Mouse (Mus musculus): ENCODE data around the gene Nme3.

Nme3 gene

DNA sequence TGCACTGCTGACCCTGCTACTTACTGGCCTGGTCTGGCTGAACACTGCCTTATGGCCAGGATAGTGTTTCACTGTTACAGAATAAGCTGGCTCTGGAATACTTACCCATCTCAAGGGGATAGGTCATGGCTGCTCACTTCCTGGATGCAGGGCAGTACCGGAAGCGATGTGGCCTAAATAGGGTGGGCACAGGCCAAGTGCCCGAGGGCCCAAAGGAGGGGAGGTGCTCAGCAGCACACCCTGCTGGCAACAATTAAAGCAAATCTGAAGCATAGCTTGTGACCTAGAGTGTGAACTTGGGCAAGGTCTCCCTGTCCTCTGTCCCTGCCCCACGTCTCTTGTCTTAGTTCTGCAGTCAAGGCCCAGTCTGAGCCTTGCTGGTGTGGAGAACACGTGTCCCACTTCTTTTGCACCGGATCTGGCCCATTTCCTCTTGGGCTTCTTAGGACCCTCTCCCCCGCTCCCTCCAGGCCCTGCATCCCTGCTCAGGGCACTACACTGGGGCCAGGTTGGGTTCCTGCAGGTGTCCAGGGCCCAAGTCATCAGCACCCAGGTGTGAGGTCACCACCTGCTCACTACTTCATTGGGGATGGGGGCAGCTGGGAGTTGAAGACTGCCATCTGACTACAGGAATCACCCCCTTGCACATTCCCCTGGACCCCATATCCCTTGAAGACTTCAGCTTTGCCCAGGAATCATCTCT, 14.4 kb upstream of the Nme3 start:
- peak in 1 of 2 experiments; percentile 47 for DNase-seq

DNA sequence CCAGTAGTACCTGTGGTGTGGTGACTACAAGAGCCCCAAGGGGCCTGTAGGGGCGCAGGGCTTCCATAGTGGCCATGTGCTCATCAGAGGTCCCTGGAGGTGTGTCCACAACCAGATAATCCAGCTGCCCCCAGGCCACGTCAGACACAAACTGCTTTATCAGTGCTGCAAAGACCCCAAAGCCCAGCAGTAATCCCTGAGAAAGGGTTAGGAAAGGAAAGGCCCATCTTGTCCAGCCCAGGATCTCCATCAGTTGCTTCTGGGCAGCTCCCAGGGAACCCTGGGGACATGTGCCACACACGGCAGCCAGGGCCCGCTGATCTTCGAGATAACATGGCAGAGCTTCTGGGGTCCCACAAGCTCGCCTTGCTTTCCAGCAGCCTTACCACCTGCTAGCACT, 11.9 kb upstream of the Nme3 start:
- DNase-seq, result no peak

DNA sequence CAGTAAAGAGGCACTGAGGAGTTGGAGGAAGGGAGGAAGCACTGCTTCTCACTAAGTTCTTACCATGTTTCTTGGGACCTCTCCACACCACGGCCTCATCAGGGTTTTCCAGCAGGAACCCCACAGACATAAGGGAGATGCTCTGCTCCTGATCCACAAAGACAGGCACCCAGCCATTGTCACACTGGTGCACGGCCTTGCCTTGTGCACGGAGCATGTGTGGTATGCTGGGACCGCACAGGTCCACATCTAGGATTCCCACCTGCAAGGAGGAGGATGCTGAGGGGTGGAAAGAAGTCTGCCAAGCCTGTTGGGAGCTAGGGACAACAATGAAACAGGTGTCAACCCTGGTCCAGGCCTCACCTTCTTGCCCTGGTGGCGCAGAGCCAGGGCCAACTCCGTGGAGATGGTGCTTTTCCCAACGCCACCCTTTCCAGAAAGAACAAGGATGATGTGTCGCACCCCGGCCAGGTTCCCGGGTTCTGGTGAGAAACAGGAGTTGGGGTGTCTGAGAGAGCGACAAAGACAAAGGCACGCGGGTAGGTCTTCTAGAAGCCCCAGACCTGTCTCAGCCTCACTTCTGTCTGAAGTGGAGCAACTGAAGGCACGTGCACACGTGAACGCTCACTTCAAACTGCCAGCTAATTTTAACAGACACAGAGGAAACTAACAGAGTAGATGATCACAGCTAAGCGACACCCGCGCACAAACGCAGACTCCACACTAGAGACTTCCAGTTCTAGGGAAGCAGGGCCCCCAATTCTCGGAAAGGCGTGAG, 10.8 kb upstream of the Nme3 start:
- DNase-seq, result no peak

DNA sequence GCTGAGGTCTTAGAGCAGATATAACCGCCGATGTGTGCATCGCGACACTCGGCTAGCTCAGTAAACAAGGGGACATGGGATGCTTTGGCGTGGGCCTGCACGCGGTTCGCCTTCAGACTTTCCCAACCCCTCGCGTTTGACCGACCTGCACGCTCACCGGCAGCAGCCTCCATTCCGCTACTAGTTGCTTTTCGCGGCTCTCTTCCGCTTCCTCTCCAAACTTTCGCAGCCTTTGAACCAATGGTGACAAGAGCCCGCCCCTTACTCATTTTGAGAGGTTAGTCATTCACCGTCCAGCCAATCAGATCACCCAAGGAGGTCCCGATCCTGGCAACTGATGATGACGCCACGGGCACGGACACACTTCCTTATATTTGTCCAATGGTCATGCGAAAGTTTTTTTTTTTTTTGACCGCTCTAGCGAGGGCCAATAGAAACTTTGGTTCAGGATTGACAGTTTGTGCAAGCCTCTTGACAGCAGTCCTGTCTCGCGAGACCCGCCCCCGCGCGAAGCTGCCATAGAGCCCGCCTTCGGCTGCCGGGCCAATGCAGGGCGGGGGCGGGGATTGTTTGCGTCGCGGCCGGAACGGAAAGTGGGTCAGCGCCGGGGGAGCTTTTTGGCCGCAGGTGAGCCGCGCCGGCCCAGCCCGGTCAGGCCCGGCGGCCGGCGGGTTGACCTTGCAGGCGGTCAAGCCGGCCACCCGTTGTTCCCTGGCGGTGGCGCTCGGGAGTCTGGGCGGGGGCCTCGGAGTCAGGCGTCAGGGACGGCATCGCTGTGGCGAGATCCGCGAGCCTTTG, 10.0 kb upstream of the Nme3 start, which contains the start of the genes Nubp2 and Spsb3:
TSS of gene Nubp2 (minus strand) at position 216 of the 798 bp plus-strand sequence.
TSS of gene Spsb3 (plus strand) at position 510 of the 798 bp plus-strand sequence.
- peak; percentile 95 for DNase-seq

DNA sequence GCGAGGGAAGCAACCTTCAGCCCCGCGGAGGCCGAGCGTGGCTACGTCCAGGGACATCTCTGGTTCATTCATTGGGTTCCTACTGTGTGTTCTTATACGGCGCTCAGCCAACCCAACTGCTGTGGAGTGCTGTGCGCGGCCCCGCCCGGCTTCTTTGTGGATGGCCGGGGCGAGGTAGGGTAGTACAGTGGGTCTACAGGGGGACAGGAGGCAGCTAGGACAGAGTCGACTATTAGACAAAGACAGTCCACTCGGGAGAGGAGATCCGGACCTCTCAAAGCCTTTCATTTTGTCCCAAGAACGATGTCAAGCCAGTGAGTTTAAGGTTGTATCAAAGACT, 9.4 kb upstream of the Nme3 start:
- DNase-seq, result no peak

DNA sequence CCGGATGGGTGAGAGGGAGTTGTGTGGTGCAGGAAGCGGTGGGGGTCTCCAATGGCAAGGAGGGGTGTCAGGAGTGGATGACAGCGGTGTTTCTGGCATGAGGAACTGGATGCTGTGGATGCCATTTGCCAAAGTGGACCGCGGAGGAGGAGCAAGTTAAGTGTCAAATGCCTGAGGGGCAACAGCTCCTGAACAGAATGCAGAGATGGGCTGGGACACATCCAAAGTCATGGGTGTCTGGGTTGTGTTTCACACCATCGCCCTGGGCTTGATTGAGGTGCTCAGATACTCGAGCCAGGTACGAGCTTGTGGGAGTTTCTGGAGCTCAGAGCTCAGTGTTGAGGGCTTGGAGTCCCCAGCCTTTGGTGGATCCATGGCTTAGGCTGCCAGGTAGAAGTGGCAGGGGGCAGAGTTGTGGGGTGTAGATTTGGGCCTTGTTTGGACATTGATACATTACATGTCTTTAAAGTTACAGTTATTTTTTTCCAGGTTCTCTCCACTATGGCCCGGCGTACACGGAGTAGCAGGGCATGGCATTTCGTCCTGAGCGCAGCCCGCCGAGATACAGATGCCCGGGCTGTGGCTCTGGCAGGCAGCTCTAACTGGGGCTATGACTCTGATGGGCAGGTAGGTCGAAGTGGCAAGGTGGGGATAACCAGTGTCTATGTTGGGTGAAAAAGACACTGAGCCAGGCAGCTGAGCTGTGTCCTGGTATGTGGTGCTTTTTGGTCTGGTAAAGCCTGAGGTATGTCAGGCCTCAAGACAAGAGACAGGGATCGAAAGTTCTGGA, 8.8 kb upstream of the Nme3 start:
- no peak for DNase-seq

DNA sequence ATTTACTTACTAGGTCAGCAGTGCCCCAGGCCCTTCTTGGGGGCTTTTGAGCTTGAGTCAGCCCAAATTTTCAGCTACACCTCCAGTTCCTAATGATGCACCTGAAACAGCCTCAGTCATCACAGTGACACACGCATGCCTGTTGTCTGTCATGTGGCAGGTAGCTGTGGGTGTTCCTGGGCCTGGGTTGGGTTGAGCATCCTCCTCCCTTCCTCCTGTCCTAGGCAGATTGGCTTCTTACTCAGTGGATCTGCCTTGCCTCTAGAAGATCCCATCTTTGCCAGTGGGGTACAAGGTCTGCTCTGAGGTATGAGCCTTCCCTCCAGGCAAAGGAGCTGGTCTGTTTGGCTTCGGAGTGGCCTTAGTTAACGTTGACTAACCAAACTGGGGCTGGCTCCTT, 7.4 kb upstream of the Nme3 start:
- DNase-seq, result no peak

DNA sequence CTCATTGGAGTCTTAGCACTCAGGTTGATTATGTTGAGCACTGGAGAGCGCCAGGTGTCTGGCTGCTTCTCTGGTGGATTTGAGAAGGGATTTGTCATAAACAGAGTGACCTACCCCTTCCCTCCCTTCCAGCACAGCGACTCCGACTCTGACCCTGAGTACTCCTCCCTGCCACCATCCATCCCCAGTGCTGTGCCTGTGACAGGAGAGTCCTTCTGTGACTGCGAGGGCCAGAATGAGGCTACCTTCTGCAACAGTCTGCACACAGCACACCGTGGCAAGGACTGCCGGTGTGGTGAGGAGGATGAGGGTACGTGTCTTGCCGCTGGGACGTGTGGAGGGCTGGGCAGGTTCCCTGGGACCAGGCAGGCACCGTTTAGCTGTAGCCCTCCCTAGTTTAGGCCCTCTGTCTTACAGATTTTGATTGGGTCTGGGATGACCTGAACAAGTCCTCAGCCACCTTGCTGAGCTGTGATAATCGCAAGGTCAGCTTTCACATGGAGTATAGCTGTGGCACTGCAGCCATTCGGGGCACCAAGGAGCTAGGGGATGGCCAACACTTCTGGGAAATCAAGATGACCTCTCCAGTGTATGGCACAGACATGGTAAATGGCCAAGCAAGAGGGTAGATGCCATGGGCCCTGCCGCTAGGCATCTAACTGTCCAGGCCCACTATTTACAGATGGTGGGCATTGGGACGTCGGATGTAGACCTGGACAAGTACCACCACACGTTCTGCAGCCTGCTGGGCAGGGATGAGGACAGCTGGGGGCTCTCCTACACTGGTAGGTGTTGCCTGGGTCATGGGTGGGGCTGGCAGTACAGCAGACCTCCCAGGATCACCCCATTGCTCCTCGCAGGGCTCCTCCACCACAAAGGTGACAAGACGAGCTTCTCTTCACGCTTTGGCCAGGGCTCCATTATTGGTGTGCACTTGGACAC, 5.9 kb upstream of the Nme3 start:
- DNase-seq, result no peak

DNA sequence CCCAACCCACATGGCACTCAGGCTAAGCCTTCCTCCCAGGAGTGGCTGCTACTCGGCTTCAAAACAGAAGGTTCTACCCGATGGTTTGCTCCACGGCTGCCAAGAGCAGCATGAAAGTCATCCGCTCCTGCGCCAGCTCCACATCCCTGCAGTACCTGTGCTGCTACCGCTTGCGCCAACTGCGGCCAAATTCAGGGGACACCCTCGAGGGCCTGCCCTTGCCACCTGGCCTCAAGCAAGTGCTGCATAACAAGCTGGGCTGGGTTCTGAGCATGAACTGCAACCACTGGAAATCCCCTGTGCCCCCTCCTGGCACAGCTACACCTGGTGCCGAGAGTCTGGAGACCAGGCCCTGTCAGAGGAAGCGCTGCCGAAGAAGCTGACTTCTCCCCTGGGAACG, 5.0 kb upstream of the Nme3 start:
- DNase-seq, result no peak

DNA sequence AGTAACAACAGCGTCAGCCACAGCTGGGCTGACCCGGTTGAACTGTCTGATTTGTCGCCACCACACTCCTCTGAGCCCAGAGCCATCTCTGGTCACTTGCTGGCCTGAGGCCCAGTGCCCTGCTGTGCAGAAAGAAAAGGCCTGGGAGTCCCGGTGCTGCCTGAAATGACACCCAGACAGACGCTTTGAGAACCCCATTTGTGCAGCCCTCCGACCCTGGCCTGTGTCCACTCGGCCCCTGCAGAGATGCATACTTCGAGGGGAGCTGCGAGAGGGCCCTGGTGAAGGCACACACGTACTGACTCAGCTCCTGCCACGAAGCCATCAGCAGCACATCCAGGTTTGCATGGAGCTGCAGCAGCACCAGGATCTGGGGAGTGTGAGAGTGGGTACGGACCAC, 3.5 kb upstream of the Nme3 start:
- no peak for DNase-seq

DNA sequence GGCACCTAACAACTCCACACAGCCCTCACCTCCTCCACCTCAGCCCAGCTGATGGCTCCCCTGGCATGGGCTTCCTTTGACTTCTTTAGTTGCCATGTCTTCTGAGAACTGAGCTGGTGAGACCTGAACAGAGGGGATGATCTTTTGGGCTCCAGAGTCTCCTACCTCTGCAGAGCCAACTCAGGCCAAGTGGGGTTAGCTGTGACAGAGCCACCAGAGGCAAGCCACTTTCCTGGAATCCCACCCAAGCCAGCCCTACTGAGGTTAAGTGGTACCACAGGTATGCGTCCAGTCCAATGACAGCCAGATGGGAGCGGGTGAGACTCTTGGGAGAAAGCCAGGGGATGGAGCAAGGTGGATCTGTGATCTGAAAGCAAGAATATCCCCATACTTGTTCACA, 3.0 kb upstream of the Nme3 start:
- no peak for DNase-seq

DNA sequence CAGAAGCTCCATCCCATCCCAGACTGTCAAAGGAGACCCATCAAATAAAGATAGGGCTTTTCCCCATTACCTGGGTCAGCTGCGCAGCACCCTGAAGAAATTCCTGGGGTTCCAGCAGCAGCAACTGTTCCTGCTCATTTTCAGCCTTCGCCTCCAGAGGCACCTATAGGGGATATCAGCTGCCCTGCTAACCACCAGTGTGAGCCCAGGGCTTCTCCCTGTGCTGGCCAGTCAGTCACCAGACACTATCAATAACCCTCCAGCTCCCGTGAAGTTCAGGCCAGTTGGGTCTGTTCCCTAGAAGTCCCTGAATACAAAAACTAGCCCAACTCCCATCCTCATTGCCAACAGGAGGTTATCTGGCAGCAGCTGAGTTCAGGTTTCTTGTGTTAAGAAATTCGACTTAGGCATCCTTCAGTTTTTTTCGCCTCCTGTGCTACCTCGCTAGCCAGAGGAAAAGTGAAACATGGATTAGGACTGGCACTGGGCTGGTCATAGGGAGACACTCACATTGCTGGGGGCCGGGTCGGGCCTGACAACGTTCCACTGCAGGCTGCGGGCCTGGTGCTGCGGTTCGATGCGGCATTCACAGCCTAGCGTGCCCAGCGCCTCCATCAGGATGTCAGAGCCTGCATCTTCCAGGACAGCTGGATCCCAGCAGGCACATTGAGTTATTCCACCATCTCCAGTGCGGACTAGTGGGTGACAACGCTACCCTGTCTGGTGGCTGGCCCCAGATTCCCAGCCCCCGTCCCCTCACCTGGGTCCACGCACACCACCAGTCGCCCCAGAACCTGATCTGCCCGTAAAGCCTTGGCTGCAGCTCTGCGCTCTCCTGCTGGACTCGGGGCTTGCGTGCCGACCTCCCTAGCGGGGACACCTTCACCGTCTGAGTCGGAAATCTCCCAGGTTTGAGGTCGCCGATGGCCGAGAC, 2.0 kb upstream of the Nme3 start:
- DNase-seq, result no peak

DNA sequence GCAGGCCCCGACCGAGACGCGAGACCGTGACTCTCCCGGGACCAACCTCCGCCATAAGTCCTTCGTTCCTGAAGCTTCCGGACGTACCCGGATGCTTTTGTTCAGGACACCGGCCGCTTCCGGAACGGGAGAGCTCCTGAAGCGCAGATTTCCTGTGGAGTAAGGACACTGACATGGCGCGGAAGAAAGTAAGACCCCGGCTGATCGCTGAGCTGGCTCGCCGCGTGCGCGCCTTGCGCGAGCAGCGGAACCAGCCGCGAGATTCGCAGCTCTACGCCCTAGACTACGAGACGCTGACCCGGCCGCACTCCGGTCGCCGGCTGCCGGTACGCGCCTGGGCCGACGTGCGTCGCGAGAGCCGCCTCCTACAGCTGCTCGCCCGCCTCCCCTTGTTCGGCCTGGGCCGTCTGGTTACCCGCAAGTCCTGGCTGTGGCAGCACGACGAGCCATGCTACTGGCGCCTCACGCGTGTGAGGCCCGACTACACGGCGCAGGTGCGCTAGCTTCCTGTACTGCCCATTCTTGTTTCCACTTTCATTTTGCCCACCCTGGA, 1.2 kb upstream of the Nme3 start, which contains the start of the genes Eme2 and Mrps34:
TSS of gene Eme2 (minus strand) at position 93 of the 553 bp plus-strand sequence.
TSS of gene Mrps34 (plus strand) at position 122 of the 553 bp plus-strand sequence.
- DNase-seq, result peak; percentile 55 to 65

DNA sequence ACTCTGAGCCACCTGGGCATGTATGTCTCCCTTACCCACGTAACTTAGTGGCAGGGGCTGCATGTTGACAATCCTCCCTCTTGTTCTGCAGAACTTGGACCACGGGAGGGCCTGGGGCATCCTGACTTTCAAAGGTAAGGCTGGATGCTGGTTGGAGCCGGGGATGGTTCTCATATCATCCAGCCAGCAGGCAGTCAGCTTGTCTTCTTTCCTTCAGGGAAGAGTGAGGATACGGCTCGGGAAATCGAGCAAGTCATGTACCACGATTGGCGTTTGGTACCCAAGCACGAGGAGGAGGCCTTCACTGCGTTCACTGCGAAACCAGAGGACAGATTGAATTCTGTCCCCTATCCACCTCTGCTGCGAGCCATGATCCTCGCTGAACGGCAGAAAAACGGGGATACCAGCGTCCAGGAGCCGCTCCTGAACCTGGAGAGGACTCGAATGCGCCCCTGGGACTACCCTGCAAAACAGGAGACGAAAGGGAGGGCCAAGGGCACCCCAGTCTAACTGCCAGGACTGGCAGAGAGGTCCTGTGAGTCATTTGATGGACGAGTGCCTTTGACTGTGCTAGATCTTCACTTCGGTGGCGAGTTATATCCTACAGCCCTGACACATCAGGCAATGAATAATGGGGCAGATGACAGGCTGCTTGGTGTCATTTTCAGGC, 594 bp upstream of the Nme3 start:
- DNase-seq, result no peak

DNA sequence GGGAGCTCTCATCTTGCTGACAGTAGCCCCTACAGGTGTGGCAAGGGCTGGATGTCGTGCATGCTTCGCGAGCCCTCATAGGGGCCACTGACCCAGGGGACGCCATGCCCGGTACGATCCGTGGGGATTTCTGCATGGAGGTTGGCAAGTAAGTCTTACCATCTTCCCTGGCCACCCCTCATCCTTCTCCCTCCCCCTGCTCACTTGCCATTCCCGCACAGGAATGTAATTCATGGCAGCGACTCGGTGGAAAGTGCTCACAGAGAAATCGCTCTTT, 631 bp downstream of the Nme3 start:
- DNase-seq, result no peak

DNA sequence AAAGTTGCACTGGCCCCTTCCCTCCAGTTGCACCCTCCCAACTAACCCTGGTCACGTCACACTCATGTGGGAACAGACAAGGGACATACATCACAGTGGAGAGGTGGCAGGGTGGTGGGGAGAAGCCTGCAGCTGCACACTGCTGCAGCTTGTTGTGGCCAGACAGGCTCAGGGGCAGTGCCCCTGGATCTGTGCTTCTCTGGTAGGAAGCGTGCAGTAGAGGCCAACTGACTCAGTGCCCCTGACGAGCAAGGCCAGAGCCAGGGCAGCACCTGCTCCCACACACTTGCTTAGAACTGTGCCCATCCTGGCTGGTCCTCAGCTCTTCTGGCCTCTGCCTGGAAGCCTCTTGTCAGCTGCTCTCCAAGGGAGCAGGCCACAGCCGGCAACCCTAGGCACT, 1.3 kb downstream of the Nme3 start:
- no peak for DNase-seq

DNA sequence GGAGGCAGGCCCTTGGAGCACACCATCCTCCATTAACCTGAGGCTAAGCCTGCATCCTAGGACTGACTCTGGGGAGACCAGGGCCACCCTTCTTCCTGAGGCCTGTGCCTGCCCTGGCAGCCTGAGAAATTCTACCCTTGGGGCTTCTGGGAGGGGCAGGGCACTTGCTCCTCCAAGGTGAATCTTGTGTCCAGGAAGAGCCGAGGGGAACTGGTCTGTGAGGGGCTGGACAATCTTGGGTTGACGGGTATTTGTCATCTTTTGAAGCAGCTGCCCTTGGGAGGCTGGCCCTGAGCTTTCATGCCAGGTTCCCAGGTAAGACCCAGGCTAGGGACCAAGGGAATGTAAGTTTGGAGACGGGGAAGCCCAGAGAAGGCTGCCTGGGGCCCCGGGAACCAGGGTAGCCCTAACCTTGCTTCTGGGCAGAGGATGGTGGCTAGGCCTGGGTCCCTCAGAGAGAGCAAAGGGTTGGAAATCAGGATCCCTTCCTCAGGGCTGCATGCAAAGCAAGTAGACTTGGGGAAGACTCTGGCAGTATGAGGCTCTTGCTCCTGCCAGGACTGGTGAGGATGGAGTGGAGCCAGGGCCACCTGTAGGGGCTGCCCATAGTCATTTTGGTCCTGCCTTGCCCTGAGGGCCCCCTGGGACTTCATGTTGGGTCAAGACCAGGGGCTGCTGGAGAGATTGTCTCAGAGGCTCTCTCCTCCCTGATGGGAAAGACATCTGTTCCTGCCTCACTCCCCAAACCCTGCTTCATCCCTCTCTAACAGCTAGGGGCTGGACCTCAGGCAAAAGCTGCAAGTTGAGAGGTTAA, 1.9 kb downstream of the Nme3 start:
- DNase-seq, result no peak

DNA sequence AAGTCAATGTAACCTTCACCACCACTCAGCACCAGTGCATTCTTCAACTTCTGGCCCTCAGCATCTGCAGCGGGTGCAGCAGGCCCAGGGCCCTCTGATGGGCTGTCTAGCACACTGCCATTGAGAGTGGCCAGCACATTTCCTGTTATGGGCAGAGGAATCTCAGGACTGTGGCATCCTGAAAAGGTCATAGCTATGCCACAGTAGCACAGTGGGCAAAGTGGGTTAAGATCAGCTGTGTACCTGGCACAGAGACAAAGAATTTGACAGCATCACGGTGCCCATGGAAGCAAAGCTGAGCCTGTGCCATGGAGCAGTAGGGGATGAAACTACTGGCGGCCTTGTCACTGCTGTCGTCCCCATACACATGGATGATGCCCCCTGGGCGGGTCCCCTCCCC, 2.9 kb downstream of the Nme3 start:
- no peak for DNase-seq

DNA sequence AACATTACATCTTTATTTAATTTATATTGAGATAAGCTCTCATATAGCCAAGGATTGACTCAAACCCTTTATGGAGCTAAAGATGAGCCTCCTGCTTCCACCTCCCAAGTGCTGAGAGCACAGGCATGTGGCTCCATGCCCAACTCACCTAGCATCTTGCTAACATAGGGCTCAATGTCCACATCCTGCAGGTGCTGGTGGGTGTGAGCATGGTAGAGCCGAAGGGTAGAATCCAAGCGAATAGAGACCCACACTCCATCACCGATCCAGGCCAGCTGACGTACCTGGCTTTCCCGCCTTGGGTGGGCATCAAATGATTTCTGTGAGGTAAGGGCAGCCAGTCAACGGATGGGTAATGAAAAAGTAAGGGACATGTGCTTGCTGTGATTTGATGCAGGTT, 3.7 kb downstream of the Nme3 start:
- DNase-seq, result no peak
